Mouse (Mus musculus) Patski (cell line): ENCODE measurements around the gene Mcpt1. TPM values are rescaled to one million over a fixed set of nuclear protein-coding genes. Genes with fewer than 3 reads are reported as not detected.
"Not testable (repeated sequence)": the region's sequence is repeated elsewhere in the genome, so short reads cannot be mapped to it uniquely, and the experiment has no call there.

Source experiments
- ATAC-seq: fragments of 100-300 bp; one replicate; pipeline ENCODE4 v1.8.0; 2021
- CTCF ChIA-PET: fragments of 350-600 bp; sonication (Branson Sonifier 250); formaldehyde crosslinking; loops from one replicate; lab custom pipeline; 2022; ENCODE audit warnings: inconsistent platforms; lab: Charles Lee
- POLR2A ChIA-PET: fragments of 350-600 bp; sonication (Branson Sonifier 250); formaldehyde crosslinking; loops from one replicate; lab custom pipeline; 2022; ENCODE audit warnings: antibody characterized with exemption, inconsistent platforms; lab: Charles Lee
- DNase-seq: peaks from one replicate; pipeline ENCODE4 v3.0.0-alpha.2; 2011; ENCODE audit warnings: low read depth, low spot score
- H3K27me3 ChIP-seq: fragments of 371-371 bp; one replicate; pipeline ENCODE4 v1.5.1; 2021
- CTCF ChIP-seq: fragments of 100-300 bp; IDR thresholded peaks from one replicate; pipeline ENCODE4 v1.5.1; 2021
- in situ Hi-C: fragments of 300-500 bp; cut with MboI; formaldehyde crosslinking; loops from 3 replicates; pipeline ENCODE4 v1.11.1; 2018; ENCODE audit warnings: low pct_unique_long_range_greater_than_20kb, mixed read lengths
- polyA plus RNA-seq: library from polyadenylated mRNA; unstranded; gene quantifications from one replicate; pipeline ENCODE4 v1.2.3, GENCODE M21; 2021

The Mcpt1 gene
- not detected for polyA plus RNA-seq

GRCm38 (mm10) chr14:56017671-56018070 lies at the start of gene Mcpt1:
Gene Mcpt1 (plus strand): TSS chr14:56017971.
- H3K27me3 ChIP-seq, POLR2A ChIA-PET, ATAC-seq, DNase-seq, CTCF ChIA-PET, in situ Hi-C loops: not testable (repeated sequence)

GRCm38 (mm10) chr14:55987464-55987863 lies 30.3 kb upstream of the Mcpt1 start:
- ATAC-seq, CTCF ChIA-PET, H3K27me3 ChIP-seq, POLR2A ChIA-PET, in situ Hi-C loops, DNase-seq: not testable (repeated sequence)

- no peak for ATAC-seq
- no peak for TF ChIP-seq CTCF
- DNase-seq, result no peak
- ChIA-PET CTCF (no interaction called here), POLR2A (no interaction called here)
- H3K27me3 ChIP-seq, result peaks cover 2% of the 10 kb centered on the region
- in situ Hi-C loops, result no loop called here
Observed at GRCm38 (mm10) chr14:56013147-56013546, 4.6 kb upstream of the Mcpt1 start.

GRCm38 (mm10) chr14:56013924-56014323 lies 3.8 kb upstream of the Mcpt1 start:
- no peak for DNase-seq
- CTCF ChIA-PET, result no interaction called here
- POLR2A ChIA-PET, result no interaction called here
- in situ Hi-C loops, result no loop called here
- H3K27me3 ChIP-seq, result peaks cover 2% of the 10 kb centered on the region
- no peak for TF ChIP-seq CTCF
- no peak for ATAC-seq

- no peak for DNase-seq
- ChIA-PET POLR2A (no interaction called here), CTCF (interaction anchor here (1.1 kb wide), 1 partner anchor 29 kb away, joined by 3 read pairs; no protein-coding TSS in a partner anchor)
- ATAC-seq, result no peak
- H3K27me3 ChIP-seq, result peaks cover 2% of the 10 kb centered on the region
- TF ChIP-seq CTCF, result no peak
- in situ Hi-C loops, result no loop called here
Observed at GRCm38 (mm10) chr14:56019446-56019845, 1.7 kb downstream of the Mcpt1 start.

GRCm38 (mm10) chr14:56021305-56021704 lies 3.5 kb downstream of the Mcpt1 start:
- H3K27me3 ChIP-seq, in situ Hi-C loops, CTCF ChIA-PET, POLR2A ChIA-PET, ATAC-seq, DNase-seq: not testable (repeated sequence)

GRCm38 (mm10) chr14:56030395-56030794 lies 12.6 kb downstream of the Mcpt1 start, which contains the start of gene Mcpt9:
Gene Mcpt9 (minus strand): TSS chr14:56030495.
- DNase-seq, H3K27me3 ChIP-seq, ATAC-seq, POLR2A ChIA-PET, CTCF ChIA-PET, in situ Hi-C loops: not testable (repeated sequence)

- no peak for TF ChIP-seq CTCF
- ChIA-PET CTCF (interaction anchor here (0.7 to 1.1 kb wide), 2 partner anchors 9 to 87 kb away, joined by 3 read pairs; no protein-coding TSS in a partner anchor), POLR2A (interaction anchor here (0.8 kb wide), 1 partner anchor 9 kb away, joined by 3 read pairs; no protein-coding TSS in a partner anchor)
- H3K27me3 ChIP-seq, result peaks cover 13% of the 10 kb centered on the region
- DNase-seq, result no peak
- no peak for ATAC-seq
- in situ Hi-C loops, result no loop called here
Observed at GRCm38 (mm10) chr14:56034433-56034832, 16.7 kb downstream of the Mcpt1 start.

- CTCF ChIA-PET, in situ Hi-C loops: not testable (repeated sequence)
Observed at GRCm38 (mm10) chr14:56041792-56042191, 24.0 kb downstream of the Mcpt1 start, which contains the start of gene Mcpt2. Gene Mcpt2 (plus strand): TSS chr14:56042041.

GRCm38 (mm10) chr14:56055408-56055807 lies 37.6 kb downstream of the Mcpt1 start:
- in situ Hi-C loops, result no loop called here
- ChIA-PET CTCF (interaction anchor here (1.3 kb wide), 1 partner anchor 27 kb away, joined by 4 read pairs; no protein-coding TSS in a partner anchor), POLR2A (no interaction called here)
- ATAC-seq, result no peak
- no peak for TF ChIP-seq CTCF
- peaks cover 2% of the 10 kb centered on the region for H3K27me3 ChIP-seq
- no peak for DNase-seq

More at GRCm38 (mm10) chr14:56041792-56042191, 24.0 kb downstream of the Mcpt1 start, which contains the start of gene Mcpt2:
- ATAC-seq, DNase-seq, POLR2A ChIA-PET: not testable (repeated sequence)
- peaks cover 30% of the 10 kb centered on the region for H3K27me3 ChIP-seq

- TF ChIP-seq CTCF, result no peak
- ATAC-seq, result no peak
- DNase-seq, result no peak
- POLR2A ChIA-PET, result no interaction called here
- CTCF ChIA-PET, result no interaction called here
- peaks cover 10% of the 10 kb centered on the region for H3K27me3 ChIP-seq
- in situ Hi-C loops, result no loop called here
Observed at GRCm38 (mm10) chr14:56057722-56058121, 40.0 kb downstream of the Mcpt1 start.

- CTCF ChIA-PET, in situ Hi-C loops, DNase-seq, POLR2A ChIA-PET, ATAC-seq: not testable (repeated sequence)
- peaks cover 10% of the 10 kb centered on the region for H3K27me3 ChIP-seq
Observed at GRCm38 (mm10) chr14:56062213-56062612, 44.4 kb downstream of the Mcpt1 start, which contains the start of gene Mcpt4. Gene Mcpt4 (minus strand): TSS chr14:56062313.

Other genes with a start within 250 kb of the Mcpt1 start
- not detected for gene Adcy4, start 233.9 kb upstream of the Mcpt1 start, polyA plus RNA-seq
- gene Ripk3, start 229.1 kb upstream of the Mcpt1 start, polyA plus RNA-seq, result 0.12 TPM
- 3.9 TPM for gene Nfatc4, start 194.8 kb upstream of the Mcpt1 start, polyA plus RNA-seq
- not detected for gene Nynrin, start 164.0 kb upstream of the Mcpt1 start, polyA plus RNA-seq
- 0.12 TPM for gene Cbln3, start 133.6 kb upstream of the Mcpt1 start, polyA plus RNA-seq
- 16.2 TPM for gene Khnyn, start 133.0 kb upstream of the Mcpt1 start, polyA plus RNA-seq
- 42.4 TPM for gene Sdr39u1, start 117.7 kb upstream of the Mcpt1 start, polyA plus RNA-seq
- gene Cma1, start 73.3 kb upstream of the Mcpt1 start, polyA plus RNA-seq, result not detected
- gene Cma2, start 67.0 kb upstream of the Mcpt1 start, polyA plus RNA-seq, result not detected
- not detected for gene Mcpt9, start 12.5 kb downstream of the Mcpt1 start, polyA plus RNA-seq
- not detected for gene Mcpt2, start 24.1 kb downstream of the Mcpt1 start, polyA plus RNA-seq
- not detected for gene Mcpt4, start 44.3 kb downstream of the Mcpt1 start, polyA plus RNA-seq
- gene Mcpt8, start 67.3 kb downstream of the Mcpt1 start, polyA plus RNA-seq, result 0.50 TPM
- gene Ctsg, start 84.6 kb downstream of the Mcpt1 start, polyA plus RNA-seq, result not detected
- gene Gzme, start 102.7 kb downstream of the Mcpt1 start, polyA plus RNA-seq, result 59.1 TPM
- gene Gzmd, start 114.6 kb downstream of the Mcpt1 start, polyA plus RNA-seq, result 4.2 TPM
- 5.3 TPM for gene Gzmg, start 141.6 kb downstream of the Mcpt1 start, polyA plus RNA-seq
- 0.06 TPM for gene Gzmn, start 156.6 kb downstream of the Mcpt1 start, polyA plus RNA-seq
- 2.8 TPM for gene Gzmf, start 193.4 kb downstream of the Mcpt1 start, polyA plus RNA-seq
- gene Gzmc, start 216.7 kb downstream of the Mcpt1 start, polyA plus RNA-seq, result not detected
- 0.06 TPM for gene Gzmb, start 244.3 kb downstream of the Mcpt1 start, polyA plus RNA-seq